Mouse (Mus musculus) ovary, adult 18-20 months (tissue): Measurements from ENCODE around the gene Tchhl1.
A peak's percentile ranks its signal among the peaks of the same experiment; 100 is the strongest.
"Not testable (repeated sequence)": the region's sequence is repeated elsewhere in the genome, so short reads cannot be mapped to it uniquely, and the experiment has no call there.

ENCODE experiments used
- DNase-seq: peaks from one replicate; pipeline ENCODE4 v3.0.0; 2022; ENCODE audit warnings: low spot score, mixed read lengths

Tchhl1 gene

DNA sequence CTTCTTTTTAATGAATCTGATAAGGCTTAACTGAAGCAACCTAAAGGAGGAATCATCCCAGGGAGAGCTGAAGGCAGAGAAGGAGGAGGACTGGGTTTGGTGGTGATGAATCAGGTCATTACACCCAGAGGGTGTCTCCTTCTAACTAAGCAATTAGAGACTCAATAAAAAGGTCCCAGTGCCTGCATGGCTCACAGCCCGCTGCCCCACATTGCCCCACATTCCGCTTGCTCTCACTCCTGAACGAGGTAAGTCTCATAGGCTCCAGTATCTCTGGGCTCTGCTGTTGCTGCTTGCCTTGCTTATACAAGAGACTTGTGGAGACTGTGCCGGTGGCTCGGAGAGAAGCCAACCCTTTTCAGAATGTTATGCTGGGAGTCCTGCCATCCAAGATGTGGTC, at the start of gene Tchhl1:
TSS of gene Tchhl1 (plus strand) at position 194 of the 400 bp plus-strand sequence.
- DNase-seq: no peak

DNA sequence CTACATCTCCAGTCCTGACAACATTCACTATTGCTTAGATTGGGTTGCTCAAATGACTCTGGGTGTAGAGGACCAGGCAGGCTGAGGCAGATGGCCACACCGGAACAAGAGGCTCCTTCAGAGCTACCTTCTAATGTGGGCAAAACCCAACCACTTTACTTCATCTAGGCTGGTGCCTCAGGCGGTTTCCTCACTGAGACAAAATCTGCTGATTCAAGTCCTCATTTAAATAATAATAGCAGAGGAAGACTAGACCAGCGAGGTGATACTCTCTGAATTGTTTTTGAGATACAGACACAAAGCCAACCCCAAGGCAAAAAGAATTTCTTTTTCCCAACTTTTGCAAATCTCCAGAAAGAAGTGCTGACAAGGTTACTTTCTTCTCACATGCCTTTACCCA, 36.9 kb upstream of the Tchhl1 start:
- no peak for DNase-seq

GRCm38 (mm10) chr3:93442030-93442429, 26.5 kb upstream of the Tchhl1 start, which contains the start of gene Tchh:
Gene Tchh (plus strand): TSS chr3:93442330.
- no peak for DNase-seq

- peak; percentile 1 for DNase-seq
Measured at GRCm38 (mm10) chr3:93443501-93444101, 25.0 kb upstream of the Tchhl1 start.

- peak; percentile 60 for DNase-seq
Measured at GRCm38 (mm10) chr3:93444343-93445164, 24.0 kb upstream of the Tchhl1 start.

DNA sequence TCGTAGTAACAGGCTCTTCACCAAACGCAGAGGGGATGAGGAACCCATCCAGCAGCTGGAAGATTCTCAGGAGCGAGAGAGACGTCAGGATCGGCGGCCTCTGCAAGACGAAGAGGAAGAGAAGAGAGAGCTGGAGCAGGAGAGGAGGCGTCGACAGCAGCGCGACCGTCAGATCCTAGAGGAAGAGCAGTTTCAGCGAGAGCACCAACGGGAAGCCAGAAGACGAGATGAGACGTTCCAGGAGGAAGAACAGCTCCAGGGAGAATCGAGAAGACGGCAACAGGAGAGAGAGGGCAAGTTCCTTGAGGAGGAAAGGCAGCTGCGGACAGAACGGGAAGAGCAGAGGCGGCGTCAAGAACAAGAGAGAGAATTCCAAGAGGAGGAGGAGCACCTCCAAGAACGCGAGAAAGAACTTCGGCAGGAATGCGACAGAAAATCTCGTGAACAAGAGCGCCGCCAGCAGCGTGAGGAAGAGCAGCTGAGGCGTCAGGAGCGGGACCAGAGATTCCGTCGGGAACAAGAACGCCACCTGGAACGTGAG, 23.3 kb upstream of the Tchhl1 start:
- no peak for DNase-seq

DNA sequence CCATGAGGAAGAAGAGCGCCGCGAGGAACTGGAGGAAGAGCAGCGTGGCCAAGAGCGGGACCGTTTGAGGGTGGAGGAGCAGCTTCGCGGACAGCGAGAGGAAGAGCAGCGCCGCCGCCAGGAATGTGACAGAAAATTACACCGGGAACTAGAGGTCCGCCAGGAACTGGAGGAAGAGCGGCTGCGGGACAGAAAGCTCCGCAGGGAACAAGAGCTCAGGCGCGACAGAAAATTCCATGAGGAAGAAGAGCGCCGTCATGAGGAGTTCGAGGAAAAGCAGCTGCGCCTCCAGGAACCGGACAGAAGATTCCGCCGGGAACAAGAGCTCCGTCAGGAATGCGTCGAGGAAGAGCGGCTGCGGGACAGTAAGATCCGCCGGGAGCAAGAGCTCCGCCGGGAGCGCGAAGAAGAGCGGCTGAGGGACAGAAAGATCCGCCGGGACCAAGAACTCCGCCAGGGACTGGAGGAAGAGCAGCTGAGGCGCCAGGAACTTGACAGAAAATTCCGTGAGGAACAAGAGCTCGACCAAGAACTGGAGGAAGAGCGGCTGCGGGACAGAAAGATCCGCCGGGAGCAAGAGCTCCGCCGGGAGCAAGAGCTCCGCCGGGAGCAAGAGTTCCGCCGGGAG, 22.3 kb upstream of the Tchhl1 start:
- peak; percentile 2 for DNase-seq

DNA sequence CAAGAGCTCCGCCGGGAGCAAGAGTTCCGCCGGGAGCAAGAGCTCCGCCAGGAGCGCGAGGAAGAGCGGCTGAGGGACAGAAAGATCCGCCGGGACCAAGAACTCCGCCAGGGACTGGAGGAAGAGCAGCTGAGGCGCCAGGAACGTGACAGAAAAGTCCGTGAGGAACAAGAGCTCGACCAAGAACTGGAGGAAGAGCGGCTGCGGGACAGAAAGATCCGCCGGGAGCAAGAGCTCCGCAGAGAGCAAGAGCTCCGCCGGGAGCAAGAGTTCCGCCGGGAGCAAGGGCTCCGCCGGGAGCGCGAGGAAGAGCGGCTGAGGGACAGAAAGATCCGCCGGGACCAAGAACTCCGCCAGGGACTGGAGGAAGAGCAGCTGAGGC, 21.8 kb upstream of the Tchhl1 start:
- not testable (repeated sequence) for DNase-seq

DNA sequence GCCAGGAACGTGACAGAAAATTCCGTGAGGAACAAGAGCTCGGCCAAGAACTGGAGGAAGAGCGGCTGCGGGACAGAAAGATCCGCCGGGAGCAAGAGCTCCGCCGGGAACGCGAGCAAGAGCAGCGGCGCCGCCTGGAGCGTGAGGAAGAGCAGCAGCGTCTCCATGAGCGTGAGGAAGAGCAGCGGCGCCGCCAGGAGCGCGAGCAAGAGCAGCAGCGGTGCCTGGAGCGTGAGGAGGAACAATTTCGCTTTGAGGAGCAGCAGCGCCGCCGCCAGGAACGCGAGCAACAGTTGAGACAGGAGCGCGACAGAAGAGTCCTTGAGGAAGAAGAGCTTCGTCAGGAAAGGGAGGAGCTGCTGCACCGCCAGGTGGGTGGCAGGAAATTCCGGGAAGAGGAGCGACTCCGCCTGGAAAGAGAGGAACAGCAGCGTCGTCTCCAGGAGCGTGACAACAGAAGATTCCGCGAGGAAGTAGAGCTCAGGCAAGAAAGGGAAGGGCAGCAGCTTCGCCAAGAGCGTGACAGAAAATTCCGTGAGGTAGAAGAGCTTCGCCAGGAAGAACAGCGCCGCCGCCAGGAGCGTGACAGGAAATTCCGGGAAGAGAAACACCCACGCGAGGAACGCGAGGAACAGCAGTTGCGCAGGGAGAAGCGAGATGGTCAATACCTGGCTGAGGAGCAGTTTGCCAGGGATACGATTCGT, 21.3 kb upstream of the Tchhl1 start:
- peak; percentile 64 for DNase-seq

DNA sequence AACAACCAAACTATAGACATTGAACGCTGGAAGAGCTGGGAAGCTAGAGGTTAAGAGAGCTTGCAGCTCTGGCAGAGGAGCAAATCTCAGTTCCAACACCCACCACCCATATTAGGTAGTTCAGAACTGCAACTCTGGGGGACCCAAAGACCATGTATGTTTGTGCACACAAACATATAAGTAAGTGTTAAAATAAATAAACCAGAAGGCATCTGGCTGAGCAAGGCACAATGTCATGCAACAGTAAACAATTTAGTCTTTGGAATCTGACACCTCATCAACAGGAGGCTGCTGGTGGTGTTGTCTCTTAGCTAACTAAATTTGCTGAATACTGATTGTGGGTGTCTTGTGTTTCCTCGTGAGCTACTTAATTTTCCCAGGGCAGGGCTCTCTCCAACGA, 2.0 kb upstream of the Tchhl1 start:
- no peak for DNase-seq

GRCm38 (mm10) chr3:93467130-93467529, 1.4 kb upstream of the Tchhl1 start:
- no peak for DNase-seq

DNA sequence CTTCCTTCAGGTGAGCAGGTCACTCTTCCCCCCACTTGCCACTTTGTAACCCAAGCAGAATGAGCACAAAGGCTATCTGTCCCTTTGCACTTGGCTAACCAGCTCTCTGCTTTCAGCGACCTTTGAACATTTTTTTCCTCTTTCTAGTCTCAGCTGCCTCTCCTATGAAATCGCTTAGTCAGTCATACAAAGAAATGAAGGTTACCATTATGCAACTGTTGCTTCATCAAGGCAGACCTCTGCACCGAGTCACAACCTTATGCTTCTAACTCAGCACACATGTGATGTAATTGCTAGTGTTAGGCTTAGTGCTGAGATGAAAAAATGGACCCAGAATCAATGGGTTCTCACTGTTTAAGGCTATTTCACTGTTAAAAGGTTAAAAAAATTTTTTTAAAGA, 1.1 kb downstream of the Tchhl1 start:
- DNase-seq: no peak

- DNase-seq: no peak
Measured at GRCm38 (mm10) chr3:93480053-93480452, 11.5 kb downstream of the Tchhl1 start.

- DNase-seq: no peak
Measured at GRCm38 (mm10) chr3:93481982-93482616, 13.5 kb downstream of the Tchhl1 start.

DNA sequence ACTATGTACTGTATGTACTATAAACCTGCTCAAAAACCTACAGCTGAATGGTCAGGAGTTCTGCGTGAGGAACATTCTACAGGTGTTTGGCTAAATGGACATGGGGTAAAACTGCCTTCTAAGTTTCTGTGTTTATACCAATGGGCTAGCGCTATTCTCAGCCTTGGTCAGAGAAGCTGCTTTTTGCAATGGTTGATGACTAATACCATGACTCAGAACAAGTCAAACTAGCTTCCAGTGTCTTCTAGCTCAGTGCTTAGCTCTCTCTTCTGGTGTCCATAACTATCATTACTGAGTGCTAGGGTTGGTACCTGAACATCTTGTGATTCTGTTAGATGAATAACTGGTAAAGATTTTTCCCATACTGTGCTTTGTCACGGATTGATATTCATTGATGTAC, 17.1 kb downstream of the Tchhl1 start:
- no peak for DNase-seq

DNA sequence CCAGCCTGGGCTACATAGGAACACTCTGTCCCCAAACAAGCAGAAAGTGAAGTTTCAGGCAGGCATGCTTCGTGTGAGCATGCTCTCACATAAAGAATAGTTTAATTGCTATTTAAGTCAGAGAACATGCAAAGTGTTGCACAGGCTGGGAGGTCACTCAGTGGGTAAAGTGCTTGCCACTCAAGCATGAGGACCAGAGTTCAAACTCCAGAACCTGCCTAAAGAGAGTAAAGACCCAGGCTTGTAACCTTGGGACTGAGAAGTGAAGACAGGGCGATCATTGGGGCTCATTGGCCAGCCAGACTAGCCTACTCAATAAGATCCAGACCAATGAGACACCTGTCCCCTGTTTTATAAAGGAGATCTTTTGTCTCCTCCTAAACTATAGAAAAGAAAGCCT, 20.0 kb downstream of the Tchhl1 start:
- no peak for DNase-seq

- DNase-seq: no peak
Measured at GRCm38 (mm10) chr3:93492176-93492575, 23.6 kb downstream of the Tchhl1 start.

GRCm38 (mm10) chr3:93493992-93494391, 25.4 kb downstream of the Tchhl1 start:
- no peak for DNase-seq

- DNase-seq: not testable (repeated sequence)
Measured at GRCm38 (mm10) chr3:93494774-93495173, 26.2 kb downstream of the Tchhl1 start.

- DNase-seq: no peak
Measured at GRCm38 (mm10) chr3:93497131-93497530, 28.6 kb downstream of the Tchhl1 start.

- DNase-seq: no peak
Measured at GRCm38 (mm10) chr3:93499129-93499528, 30.6 kb downstream of the Tchhl1 start.
